Mouse (Mus musculus): ENCODE measurements around the gene Mstn.

GRCm38 (mm10) chr1:53079876-53080275 is 18.4 kb downstream of the Mstn start:
- no peak for TF ChIP-seq HCFC1 (IDR thresholded peaks at IDR 0.05; ENCODE audit: borderline replicate concordance, insufficient read depth, low read length)
- TF ChIP-seq MAFK (IDR thresholded peaks at IDR 0.05; ENCODE audit: insufficient read depth, low read depth, low read length): no peak
- no peak for TF ChIP-seq ZNF384 (IDR thresholded peaks at IDR 0.05; ENCODE audit: low read depth, low read length)
- no peak for TF ChIP-seq ZC3H11A (IDR thresholded peaks at IDR 0.05; ENCODE audit: borderline replicate concordance, low read depth, low read length)
